Mouse (Mus musculus): ENCODE data around the gene Tmem38b. TPM values are rescaled to one million over a fixed set of nuclear protein-coding genes. Genes with fewer than 3 reads are reported as not detected.

Tmem38b gene
- polyA plus RNA-seq, 1 experiment from 2014 or later = 13.3 TPM

DNA sequence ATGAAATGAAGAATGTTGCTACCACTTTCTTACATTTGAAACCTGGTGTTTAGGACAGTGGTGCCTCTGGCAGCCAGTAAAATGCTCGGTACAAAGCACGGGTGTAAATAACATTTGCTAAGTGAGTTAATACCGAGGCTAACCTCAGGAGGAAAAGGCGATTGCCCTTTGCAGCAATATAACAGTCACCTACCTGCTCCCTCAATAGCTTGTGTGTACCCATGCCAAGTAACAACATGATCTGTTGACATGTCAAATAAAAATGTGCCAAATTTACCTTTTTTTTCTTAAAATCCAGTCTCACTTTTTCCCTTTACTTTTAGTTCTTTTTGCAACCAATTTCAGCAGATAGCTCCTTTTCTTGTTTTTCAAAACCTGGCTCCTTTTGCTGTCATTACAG, 1.0 kb upstream of the Tmem38b start:
- H3K9ac ChIP-seq (ENCODE audit: low read depth, low read length) = no peak overlapping the region
- H3K27me3 ChIP-seq (ENCODE audit: control insufficient read depth, insufficient read depth, low read length) = no peaks in the 10 kb centered on the region
- no peak overlapping the region for H3K27ac ChIP-seq (ENCODE audit: low read depth, low read length)
- H3K9me3 ChIP-seq (replicated peaks; ENCODE audit: control insufficient read depth, low read length) = no peaks in the 10 kb centered on the region
- ATAC-seq (replicated peaks; ENCODE audit: insufficient number of reproducible peaks, low FRiP score, low TSS enrichment) = no peak
- no peak overlapping the region for H3K4me2 ChIP-seq
- H3K4me3 ChIP-seq (ENCODE audit: low read depth, low read length) = no peak overlapping the region
- no peaks in the 10 kb centered on the region for H3K4me1 ChIP-seq (ENCODE audit: control insufficient read depth, insufficient read depth, low read length)
- no peaks in the 10 kb centered on the region for H3K36me3 ChIP-seq (ENCODE audit: control insufficient read depth, insufficient read depth, low read length)
- WGBS (ENCODE audit: insufficient replicate concordance) = 60% methylated on average over 4 of the region's 4 CpGs

DNA sequence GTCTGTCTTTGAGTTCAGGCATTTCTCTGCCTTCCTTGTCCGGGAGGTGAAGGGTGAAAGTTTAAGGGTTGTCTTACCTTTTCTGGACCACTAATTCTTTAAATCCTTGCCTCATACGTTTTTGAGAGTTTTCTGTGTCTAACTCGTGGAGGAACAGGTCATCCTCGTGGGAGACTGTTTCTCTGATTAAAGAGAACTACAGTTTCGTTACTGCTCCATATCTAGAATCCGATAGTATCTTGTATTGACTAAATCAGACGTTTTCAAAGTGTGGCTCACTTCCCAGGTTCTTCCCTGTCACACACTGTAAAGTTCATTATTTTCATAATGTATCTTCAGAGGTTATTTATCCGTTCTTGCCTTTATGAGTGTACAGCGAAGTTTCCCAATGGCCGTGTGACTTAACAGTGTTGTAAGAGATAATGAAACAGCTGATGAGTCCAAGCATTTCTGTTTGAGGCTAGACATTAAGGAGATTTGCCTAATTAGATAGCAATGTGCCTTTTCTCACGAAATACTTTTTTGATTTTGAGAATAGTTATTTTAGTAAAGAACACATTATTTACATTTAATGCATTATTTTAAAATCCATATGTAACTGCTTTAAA, 900 bp downstream of the Tmem38b start:
- Histone ChIP-seq H3K27me3 (ENCODE audit: control insufficient read depth, insufficient read depth, low read length) (no peaks in the 10 kb centered on the region), H3K27ac (ENCODE audit: low read depth, low read length) (no peak overlapping the region), H3K4me1 (ENCODE audit: control insufficient read depth, insufficient read depth, low read length) (no peaks in the 10 kb centered on the region), H3K36me3 (ENCODE audit: control insufficient read depth, insufficient read depth, low read length) (no peaks in the 10 kb centered on the region), H3K9ac (ENCODE audit: low read depth, low read length) (peak overlapping the region; percentile 75), H3K9me3 (replicated peaks; ENCODE audit: control insufficient read depth, low read length) (no peaks in the 10 kb centered on the region), H3K4me2 (peak overlapping the region; percentile 82), H3K4me3 (ENCODE audit: low read depth, low read length) (peak overlapping the region; percentile 85)
- no peak for ATAC-seq (replicated peaks; ENCODE audit: insufficient number of reproducible peaks, low FRiP score, low TSS enrichment)
- 11% methylated on average over 11 of the region's 11 CpGs for WGBS (ENCODE audit: insufficient replicate concordance)

DNA sequence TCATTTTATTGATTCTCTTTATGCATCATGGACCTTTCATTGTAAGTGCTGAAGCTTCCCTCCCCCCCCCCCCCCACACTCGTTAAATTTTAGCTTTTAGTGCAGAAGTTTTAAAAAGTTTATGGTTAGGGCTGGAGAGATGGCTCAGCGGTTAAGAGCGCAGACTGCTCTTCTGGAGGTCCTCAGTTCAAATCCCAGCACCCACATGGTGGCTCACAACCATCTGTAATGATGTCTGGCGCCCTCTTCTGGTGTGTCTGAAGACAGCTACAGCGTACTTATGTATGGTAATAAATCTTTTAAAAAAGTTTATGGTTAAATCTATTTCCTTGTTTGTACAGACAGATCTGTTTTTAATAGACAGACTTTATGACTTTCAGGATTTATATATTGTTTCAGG, 2.0 kb downstream of the Tmem38b start:
- H3K36me3 ChIP-seq (ENCODE audit: control insufficient read depth, insufficient read depth, low read length) = no peaks in the 10 kb centered on the region
- H3K27me3 ChIP-seq (ENCODE audit: control insufficient read depth, insufficient read depth, low read length) = no peaks in the 10 kb centered on the region
- WGBS (ENCODE audit: insufficient replicate concordance) = 87% methylated on average over 5 of the region's 5 CpGs
- H3K4me3 ChIP-seq (ENCODE audit: low read depth, low read length) = no peak overlapping the region
- no peaks in the 10 kb centered on the region for H3K9me3 ChIP-seq (replicated peaks; ENCODE audit: control insufficient read depth, low read length)
- H3K27ac ChIP-seq (ENCODE audit: low read depth, low read length) = no peak overlapping the region
- no peak for ATAC-seq (replicated peaks; ENCODE audit: insufficient number of reproducible peaks, low FRiP score, low TSS enrichment)
- no peak overlapping the region for H3K9ac ChIP-seq (ENCODE audit: low read depth, low read length)
- peaks cover 5% of the 10 kb centered on the region for H3K4me1 ChIP-seq (ENCODE audit: control insufficient read depth, insufficient read depth, low read length)
- H3K4me2 ChIP-seq = no peak overlapping the region

DNA sequence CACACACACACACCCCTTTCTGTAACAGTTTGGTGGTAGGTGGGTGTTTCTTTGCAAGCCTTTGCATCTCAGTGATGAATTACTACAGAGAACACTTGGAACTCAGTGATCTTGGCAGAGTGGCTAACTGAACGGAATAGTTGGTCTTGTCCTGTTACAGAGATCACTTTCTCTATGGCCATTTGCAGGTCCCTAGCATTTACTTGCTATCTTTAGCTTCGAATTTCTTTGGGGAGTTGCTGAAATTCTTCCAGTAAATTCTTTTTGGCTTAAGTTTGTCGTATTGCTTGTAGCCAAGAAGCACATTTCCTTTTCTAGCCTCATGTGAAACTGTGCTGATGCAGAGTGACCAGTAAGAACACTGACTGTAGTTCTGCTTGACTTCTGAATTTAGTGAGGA, 3.1 kb downstream of the Tmem38b start:
- H3K4me1 ChIP-seq (ENCODE audit: control insufficient read depth, insufficient read depth, low read length) = peaks cover 8% of the 10 kb centered on the region
- H3K4me3 ChIP-seq (ENCODE audit: low read depth, low read length) = no peak overlapping the region
- H3K36me3 ChIP-seq (ENCODE audit: control insufficient read depth, insufficient read depth, low read length) = no peaks in the 10 kb centered on the region
- no peaks in the 10 kb centered on the region for H3K9me3 ChIP-seq (replicated peaks; ENCODE audit: control insufficient read depth, low read length)
- no peak overlapping the region for H3K27ac ChIP-seq (ENCODE audit: low read depth, low read length)
- 70% methylated on average over 3 of the region's 3 CpGs for WGBS (ENCODE audit: insufficient replicate concordance)
- no peak overlapping the region for H3K9ac ChIP-seq (ENCODE audit: low read depth, low read length)
- H3K4me2 ChIP-seq = no peak overlapping the region
- H3K27me3 ChIP-seq (ENCODE audit: control insufficient read depth, insufficient read depth, low read length) = no peaks in the 10 kb centered on the region
- no peak for ATAC-seq (replicated peaks; ENCODE audit: insufficient number of reproducible peaks, low FRiP score, low TSS enrichment)

DNA sequence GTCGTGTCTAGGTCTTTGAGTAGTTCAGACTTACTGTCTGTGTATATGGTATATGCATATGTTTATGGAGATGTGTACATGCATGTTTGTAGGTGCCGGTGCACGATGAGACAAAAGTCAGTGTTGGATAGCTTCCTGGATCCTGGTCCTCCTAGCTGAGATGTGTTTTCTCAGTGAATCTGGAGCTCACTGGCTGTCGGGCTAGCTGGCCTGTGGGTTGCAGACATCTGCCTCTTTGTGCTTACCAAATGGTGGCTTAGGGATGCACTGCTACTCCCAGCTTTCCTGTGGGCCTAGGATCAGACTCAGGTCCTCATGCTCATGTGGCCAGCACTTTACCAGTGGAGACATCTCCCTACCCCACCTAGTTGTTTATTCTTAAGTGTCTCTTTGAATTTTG, 4.2 kb downstream of the Tmem38b start:
- no peaks in the 10 kb centered on the region for H3K9me3 ChIP-seq (replicated peaks; ENCODE audit: control insufficient read depth, low read length)
- WGBS (ENCODE audit: insufficient replicate concordance) = 80% methylated on average over 4 of the region's 4 CpGs
- H3K4me2 ChIP-seq = no peak overlapping the region
- no peak overlapping the region for H3K4me3 ChIP-seq (ENCODE audit: low read depth, low read length)
- no peaks in the 10 kb centered on the region for H3K36me3 ChIP-seq (ENCODE audit: control insufficient read depth, insufficient read depth, low read length)
- no peak overlapping the region for H3K9ac ChIP-seq (ENCODE audit: low read depth, low read length)
- peaks cover 8% of the 10 kb centered on the region for H3K4me1 ChIP-seq (ENCODE audit: control insufficient read depth, insufficient read depth, low read length)
- H3K27ac ChIP-seq (ENCODE audit: low read depth, low read length) = no peak overlapping the region
- ATAC-seq (replicated peaks; ENCODE audit: insufficient number of reproducible peaks, low FRiP score, low TSS enrichment) = no peak
- no peaks in the 10 kb centered on the region for H3K27me3 ChIP-seq (ENCODE audit: control insufficient read depth, insufficient read depth, low read length)

DNA sequence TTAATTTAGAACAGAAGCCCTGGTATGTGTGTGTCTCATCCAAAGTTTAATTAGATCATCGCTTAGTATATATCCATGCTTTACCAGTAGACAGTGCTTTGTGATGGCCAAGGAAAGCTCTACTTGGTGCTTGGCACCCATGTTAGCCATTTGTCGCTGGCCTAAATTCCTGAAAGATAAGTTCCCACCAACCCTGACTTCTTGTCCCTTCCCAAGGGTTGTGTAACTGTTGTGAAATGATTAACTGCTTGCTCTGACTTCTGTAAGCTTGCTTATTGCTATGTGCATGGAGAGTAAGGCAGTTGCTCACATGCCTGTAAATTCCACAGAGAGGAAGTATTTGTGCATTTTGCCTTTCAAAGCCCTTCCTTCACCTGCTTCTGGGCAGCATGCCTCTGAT, 4.7 kb downstream of the Tmem38b start:
- H3K9me3 ChIP-seq (replicated peaks; ENCODE audit: control insufficient read depth, low read length) = no peaks in the 10 kb centered on the region
- peaks cover 8% of the 10 kb centered on the region for H3K4me1 ChIP-seq (ENCODE audit: control insufficient read depth, insufficient read depth, low read length)
- H3K27me3 ChIP-seq (ENCODE audit: control insufficient read depth, insufficient read depth, low read length) = no peaks in the 10 kb centered on the region
- no peak overlapping the region for H3K9ac ChIP-seq (ENCODE audit: low read depth, low read length)
- H3K27ac ChIP-seq (ENCODE audit: low read depth, low read length) = no peak overlapping the region
- no peak overlapping the region for H3K4me2 ChIP-seq
- no peaks in the 10 kb centered on the region for H3K36me3 ChIP-seq (ENCODE audit: control insufficient read depth, insufficient read depth, low read length)
- 87% methylated on average over 2 of the region's 2 CpGs for WGBS (ENCODE audit: insufficient replicate concordance)
- H3K4me3 ChIP-seq (ENCODE audit: low read depth, low read length) = no peak overlapping the region
- no peak for ATAC-seq (replicated peaks; ENCODE audit: insufficient number of reproducible peaks, low FRiP score, low TSS enrichment)

DNA sequence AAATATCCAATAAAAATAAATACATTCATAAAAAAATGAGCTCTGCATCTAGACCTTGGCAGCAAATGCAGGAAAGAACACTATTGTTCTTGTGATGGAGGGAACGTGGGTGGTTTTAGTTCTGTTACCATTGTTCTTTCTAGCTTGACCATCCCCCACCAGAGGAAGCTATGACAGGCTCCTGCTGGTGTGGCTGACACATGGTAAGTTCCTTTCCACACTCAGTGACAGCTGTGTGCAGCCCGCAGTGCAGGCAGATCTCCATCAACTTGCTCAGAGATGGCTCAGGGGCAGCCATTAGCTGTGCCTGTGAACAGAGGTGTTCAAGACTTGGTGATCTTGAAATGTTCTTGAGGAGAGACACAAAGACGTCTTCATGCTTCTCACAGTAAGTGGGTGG, 6.5 kb downstream of the Tmem38b start:
- H3K4me1 ChIP-seq (ENCODE audit: control insufficient read depth, insufficient read depth, low read length) = peaks cover 16% of the 10 kb centered on the region
- H3K27me3 ChIP-seq (ENCODE audit: control insufficient read depth, insufficient read depth, low read length) = no peaks in the 10 kb centered on the region
- no peak overlapping the region for H3K4me3 ChIP-seq (ENCODE audit: low read depth, low read length)
- H3K27ac ChIP-seq (ENCODE audit: low read depth, low read length) = no peak overlapping the region
- 0 out of 2 replicates have a peak, but pooled peaks have one; percentile 46 for ATAC-seq (replicated peaks; ENCODE audit: insufficient number of reproducible peaks, low FRiP score, low TSS enrichment)
- 15% methylated on average over 3 of the region's 3 CpGs for WGBS (ENCODE audit: insufficient replicate concordance)
- H3K4me2 ChIP-seq = no peak overlapping the region
- no peaks in the 10 kb centered on the region for H3K36me3 ChIP-seq (ENCODE audit: control insufficient read depth, insufficient read depth, low read length)
- H3K9me3 ChIP-seq (replicated peaks; ENCODE audit: control insufficient read depth, low read length) = no peaks in the 10 kb centered on the region
- no peak overlapping the region for H3K9ac ChIP-seq (ENCODE audit: low read depth, low read length)

DNA sequence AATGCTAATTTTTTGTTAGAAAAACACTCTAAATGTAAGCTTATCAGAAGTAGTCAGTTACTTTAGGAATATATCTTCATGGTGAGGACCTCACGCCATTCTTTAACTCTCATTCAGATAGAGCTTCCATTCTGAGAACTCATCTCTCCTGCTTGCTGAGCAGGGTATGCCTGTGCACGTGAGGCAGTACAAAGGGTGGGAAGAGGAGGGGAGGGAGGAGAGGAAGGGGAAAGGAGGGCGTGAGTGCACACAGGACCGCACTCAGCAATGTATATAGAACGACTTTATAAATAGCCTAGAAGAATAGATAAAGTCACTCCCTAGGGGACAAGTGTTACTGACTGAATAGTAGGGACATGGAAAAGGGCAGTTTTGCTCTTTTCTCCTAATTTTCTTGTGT, 11.1 kb downstream of the Tmem38b start:
- H3K4me1 ChIP-seq (ENCODE audit: control insufficient read depth, insufficient read depth, low read length) = peaks cover 18% of the 10 kb centered on the region
- no peaks in the 10 kb centered on the region for H3K36me3 ChIP-seq (ENCODE audit: control insufficient read depth, insufficient read depth, low read length)
- H3K27me3 ChIP-seq (ENCODE audit: control insufficient read depth, insufficient read depth, low read length) = no peaks in the 10 kb centered on the region
- WGBS (ENCODE audit: insufficient replicate concordance) = 14% methylated on average over 5 of the region's 5 CpGs
- peak overlapping the region; percentile 25; the same call in 1 of the 2 replicates for H3K4me2 ChIP-seq
- H3K4me3 ChIP-seq (ENCODE audit: low read depth, low read length) = no peak overlapping the region
- no peak overlapping the region for H3K27ac ChIP-seq (ENCODE audit: low read depth, low read length)
- H3K9ac ChIP-seq (ENCODE audit: low read depth, low read length) = no peak overlapping the region
- no peaks in the 10 kb centered on the region for H3K9me3 ChIP-seq (replicated peaks; ENCODE audit: control insufficient read depth, low read length)
- no peak; the same call in 1 of the 2 replicates for ATAC-seq (replicated peaks; ENCODE audit: insufficient number of reproducible peaks, low FRiP score, low TSS enrichment)

DNA sequence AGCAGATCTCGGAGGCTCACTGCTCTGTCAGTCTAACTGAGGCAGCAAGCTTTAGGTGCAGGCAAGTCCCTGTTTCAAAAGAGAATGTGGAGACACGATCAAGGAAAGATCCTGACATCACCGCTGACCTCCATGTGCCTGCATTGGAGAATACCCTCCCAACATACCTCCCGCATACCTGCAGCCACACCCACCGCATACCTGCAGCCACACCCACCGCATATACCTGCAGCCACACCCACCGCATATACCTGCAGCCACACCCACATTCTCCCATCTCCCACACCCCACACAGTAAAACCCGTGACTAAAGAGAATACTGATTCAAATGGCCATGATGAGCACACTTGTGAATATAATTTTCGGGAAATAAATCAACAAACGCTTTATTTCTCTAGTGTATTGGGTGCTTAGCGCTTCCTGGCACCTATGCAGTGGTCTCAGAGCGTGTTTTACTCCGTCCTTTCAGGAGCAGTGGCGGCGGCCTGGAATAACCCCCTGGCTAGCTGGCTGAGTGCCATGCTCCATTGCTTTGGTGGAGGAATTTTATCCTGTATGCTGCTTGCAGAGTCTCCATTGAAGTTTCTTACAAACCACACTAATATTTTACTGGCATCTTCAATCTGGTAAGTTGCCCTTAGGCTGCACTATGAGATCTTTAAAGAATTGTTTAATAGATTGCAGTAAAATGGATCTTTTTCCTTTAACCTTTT, 14.5 kb downstream of the Tmem38b start:
- no peak overlapping the region for H3K4me2 ChIP-seq
- no peak for ATAC-seq (replicated peaks; ENCODE audit: insufficient number of reproducible peaks, low FRiP score, low TSS enrichment)
- 78% methylated on average over 15 of the region's 15 CpGs for WGBS (ENCODE audit: insufficient replicate concordance)

More for the DNA sequence above, 14.5 kb downstream of the Tmem38b start:
- Histone ChIP-seq H3K4me1 (ENCODE audit: control insufficient read depth, insufficient read depth, low read length) (peaks cover 11% of the 10 kb centered on the region), H3K4me3 (ENCODE audit: low read depth, low read length) (no peak overlapping the region), H3K9me3 (replicated peaks; ENCODE audit: control insufficient read depth, low read length) (no peaks in the 10 kb centered on the region), H3K27ac (ENCODE audit: low read depth, low read length) (no peak overlapping the region), H3K27me3 (ENCODE audit: control insufficient read depth, insufficient read depth, low read length) (no peaks in the 10 kb centered on the region), H3K9ac (ENCODE audit: low read depth, low read length) (no peak overlapping the region), H3K36me3 (ENCODE audit: control insufficient read depth, insufficient read depth, low read length) (no peaks in the 10 kb centered on the region)
